Mouse (Mus musculus) cerebellum, adult (tissue): ENCODE measurements at regions not wholly inside any gene's neighbourhood (a gene's known extent, or its start where the extent isn't known, plus 50 kb on each side); places are given as distances from the start of the nearest gene placed in this dataset.

Experiments
- ATAC-seq: cut with Nextera tagmentation; 2 replicates; pipeline ENCODE4 v1.9.2; 2017; ENCODE audit warnings: mild to moderate bottlenecking, moderate library complexity, mixed read lengths; ENCODE audit not compliant: insufficient number of reproducible peaks, low FRiP score, low TSS enrichment

DNA sequence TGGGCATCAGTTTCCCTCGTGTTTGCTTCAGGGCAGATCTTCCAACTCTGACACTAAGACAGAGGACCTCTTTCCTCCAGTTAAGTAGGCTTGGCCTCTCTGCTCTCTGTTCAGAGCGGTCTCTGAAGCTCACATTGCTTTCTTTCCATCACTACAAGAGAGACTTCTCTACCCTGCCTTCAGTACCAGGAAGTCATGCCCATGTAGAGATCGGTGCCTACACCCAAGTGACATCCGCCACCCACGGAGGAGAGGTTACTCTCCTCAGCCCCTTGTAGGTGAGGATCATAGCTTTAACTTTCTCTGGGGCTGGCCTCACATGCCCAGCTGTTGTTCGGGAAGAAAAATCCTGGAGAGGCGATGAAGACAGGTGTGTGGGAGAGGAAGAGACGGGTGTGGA is 155.3 kb downstream of the Zfp36l2 start:
- no peak for ATAC-seq

DNA sequence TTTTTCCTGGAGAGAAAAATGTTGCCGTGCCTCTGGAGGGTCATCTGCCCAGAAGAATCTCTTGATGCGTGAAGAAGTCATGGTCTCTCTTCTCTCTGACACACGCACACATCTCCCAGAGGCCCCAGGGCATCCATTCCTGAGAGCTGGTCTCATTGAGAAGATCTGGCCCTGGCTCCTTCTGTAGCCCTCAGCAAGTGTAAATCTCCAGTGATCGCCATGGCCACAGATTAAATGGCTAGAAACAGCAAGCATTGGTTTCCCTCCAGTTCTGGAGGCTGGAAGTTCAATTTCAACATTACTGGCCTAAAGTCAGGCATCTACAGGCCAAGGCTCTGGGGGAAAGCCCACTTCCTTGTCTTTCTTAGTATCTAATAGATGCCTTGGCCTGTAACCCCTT is 155.9 kb downstream of the Zfp36l2 start:
- ATAC-seq: no peak

DNA sequence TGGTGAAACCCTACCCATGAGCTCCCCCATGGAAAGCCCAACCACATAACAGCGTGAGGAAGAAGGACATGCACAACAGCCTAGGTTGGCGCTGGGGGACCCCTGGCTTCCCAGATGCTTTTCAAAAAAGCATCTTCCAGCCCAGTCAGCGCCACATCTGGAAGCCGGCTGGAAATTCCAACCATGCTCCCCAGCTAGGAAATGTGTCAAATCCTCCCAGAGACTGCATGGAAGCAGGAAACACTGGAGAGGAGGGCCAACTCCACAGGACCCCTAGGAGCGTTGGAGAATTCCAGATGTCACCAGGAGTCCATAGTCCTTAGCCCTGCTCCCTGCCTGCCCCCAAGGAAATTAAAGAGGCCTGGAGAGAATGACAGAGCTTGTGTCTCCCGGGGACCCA is 156.4 kb downstream of the Zfp36l2 start:
- ATAC-seq: no peak

DNA sequence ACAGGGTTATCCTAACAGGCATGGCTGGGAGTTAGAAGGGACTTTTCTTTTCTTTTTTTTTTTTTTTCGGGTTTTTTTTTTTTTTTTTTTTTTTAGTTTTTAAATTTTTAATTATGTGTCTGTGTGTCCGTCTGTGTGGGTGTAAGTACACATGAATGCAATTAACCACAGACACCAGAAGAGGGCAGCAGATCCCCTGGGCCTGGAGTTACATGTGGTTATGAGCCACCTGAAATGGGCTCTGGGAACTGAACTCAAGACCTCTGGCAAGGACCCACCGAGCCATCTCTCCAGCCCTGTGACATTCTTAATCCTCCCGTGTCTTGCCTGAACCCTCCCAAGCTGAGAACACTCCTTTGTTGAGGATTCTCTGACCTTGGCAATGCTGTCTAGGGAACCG is 157.0 kb downstream of the Zfp36l2 start:
- no peak for ATAC-seq

DNA sequence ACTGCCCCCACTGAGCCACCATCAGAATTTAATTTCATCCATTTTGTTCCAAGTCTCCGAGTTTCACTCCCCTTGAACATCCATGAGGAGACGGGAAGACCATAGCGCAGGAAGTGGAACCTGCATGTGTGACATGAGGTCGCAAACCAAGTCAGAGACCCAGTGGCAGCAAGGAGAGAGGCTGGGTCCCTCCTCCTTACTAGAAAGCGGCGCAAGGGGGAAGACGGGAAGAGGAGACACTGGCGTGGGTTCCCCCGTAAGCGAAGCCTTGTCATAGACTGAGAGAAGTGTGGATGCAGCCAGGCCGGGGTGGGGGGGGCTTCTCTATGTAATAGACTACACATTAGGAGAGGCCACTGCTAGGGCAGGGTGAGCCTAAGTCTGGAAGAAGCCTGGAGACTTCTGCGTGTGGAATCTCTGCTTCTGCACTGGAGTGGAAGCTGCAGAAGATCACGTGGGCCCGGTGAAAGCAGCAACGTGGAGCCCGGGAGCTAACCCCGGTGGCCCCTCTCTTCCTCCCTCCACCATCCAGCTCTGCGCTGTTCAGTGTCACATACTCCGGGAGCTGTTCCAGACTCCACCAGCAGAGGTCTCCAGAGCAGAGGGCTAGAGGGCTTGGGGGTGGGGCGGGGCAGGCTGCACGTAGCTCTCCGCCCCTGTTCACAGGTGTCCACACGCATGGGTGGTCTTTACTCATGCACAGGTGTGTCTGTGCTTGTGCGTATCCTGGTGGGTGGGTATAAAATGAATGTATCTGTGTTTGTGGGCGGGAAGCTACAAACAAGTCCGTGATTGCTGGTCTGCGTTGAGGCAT is 159.4 kb downstream of the Zfp36l2 start:
- ATAC-seq: peak; percentile 65

DNA sequence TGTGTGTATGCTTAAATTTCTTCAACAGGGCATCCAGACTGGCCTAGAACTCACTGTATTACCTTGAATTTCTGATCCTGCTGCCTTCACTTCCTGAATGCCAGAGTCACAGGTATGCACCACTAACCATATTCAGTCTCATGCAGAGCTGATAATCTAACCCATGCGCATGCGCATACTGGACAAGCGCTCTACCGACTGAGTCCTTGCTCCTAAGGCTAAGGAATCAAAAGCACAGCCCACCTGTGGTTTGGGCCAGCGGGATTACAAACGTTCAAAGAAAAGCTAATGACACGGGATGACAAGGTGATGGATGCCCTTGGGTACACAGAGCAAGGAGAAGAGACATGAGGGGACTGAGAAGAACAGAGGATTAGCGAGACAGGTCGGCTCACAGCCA is 160.5 kb downstream of the Zfp36l2 start:
- no peak for ATAC-seq

DNA sequence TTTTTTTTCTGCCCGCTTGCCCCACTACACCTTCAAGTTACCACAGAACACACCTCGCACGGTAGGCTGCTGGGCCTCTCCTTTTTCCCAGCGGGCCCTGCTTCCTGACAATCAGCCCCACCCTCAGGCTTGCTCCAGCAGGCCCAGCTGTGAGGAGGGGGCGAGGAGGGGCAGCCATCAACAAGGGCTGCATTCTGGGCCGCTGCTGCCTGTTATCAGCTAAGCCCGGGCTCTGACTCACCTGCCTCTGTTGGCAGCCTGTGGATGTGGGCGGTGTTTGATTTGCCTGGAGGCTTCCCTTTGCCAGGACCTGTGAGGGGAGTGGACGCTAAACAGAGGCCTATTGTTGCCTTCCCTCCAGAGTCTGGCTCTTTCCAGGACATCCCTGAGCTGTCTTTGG is 161.6 kb downstream of the Zfp36l2 start:
- ATAC-seq: no peak

DNA sequence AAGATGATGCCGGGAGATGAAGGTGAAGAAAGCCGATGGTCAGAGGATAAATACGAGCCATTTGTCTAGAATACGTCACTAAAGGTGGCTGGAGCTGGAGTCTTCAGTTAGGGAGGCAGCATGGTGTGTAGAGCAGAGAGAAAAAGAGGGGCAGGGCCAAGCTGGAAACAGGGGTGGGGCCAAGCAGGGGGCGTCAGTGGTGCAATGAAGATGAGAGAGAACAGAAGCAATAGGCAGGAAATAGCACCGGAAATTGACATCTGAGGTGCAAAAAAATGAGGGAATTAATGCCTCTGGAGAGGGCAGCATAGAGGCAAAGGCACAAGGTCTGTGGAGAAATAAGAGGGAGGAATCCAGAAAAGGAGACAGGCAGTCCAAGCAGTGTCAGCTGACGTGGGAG is 165.4 kb downstream of the Zfp36l2 start:
- no peak for ATAC-seq

DNA sequence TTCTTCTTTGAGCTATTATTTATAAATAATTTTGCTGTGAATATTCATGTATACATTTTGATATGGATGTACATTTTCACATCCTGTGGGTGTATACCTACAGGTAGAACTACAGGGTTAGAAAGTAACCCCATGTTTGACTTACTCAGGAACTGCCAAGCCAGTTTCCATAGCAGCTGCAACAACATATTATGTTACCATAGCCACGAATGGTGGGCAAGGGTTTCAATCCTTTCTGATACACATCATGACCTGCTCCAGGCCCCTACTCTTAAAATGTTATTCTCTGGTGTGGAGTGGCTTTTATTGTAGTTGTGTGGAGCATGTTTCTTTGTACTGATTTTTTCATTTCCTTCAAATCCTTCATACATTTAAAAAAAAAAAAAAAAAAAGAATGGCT is 168.9 kb downstream of the Zfp36l2 start:
- no peak for ATAC-seq

DNA sequence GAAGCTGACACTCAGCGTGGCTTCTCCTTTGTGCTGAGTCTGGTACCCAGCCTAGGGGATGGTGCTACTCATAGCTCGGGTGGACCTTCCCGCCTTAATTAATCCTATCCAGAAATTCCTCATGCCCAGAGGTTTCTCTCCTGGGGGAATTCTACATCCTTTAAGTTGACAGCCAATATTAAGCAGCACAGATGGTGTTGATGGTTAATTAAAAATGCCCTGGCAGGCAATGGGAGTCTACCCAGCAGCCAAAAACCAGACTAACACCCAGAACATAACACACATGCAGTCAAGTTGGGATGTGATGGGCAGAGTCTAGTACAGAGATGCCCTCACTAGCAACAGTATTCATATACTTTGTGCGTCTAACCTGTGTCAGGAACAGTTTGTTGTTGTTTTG is 169.9 kb downstream of the Zfp36l2 start:
- ATAC-seq: no peak

DNA sequence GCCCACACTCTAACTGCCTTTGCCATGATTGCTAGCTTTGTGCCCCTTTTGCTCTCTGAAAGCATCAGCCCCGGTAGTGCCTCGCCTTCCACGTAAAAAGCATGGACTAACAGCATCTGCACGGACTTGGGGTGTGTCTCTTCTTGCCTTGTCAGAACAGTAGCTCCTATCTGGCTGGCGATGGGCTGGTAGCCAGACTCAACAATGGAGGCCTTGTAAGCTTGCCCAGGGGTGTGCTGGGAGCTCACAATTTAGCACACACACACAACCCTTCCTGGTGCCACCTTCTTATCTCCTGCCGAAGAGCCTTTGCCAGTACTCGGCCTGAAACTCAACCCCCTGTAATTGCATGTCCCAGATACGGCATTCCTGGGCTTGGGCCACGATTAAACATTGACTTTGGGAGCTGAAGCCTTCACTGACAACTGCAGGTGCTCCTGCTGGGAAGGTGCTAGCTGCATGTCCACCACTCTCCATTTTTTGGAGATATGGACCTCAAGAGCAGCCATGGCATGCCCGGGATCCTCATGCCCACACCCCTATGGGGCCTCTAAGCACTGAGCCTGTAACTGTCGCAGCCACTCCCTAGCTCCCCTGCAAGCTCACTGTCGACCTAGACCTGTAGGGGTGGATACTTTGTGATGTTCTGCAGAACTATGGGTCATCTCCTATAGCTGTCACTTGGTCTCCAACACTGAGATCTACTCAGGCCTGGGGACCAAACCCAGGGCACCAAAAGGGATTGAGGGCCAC is 166.7 kb upstream of the Haao start:
- no peak for ATAC-seq

DNA sequence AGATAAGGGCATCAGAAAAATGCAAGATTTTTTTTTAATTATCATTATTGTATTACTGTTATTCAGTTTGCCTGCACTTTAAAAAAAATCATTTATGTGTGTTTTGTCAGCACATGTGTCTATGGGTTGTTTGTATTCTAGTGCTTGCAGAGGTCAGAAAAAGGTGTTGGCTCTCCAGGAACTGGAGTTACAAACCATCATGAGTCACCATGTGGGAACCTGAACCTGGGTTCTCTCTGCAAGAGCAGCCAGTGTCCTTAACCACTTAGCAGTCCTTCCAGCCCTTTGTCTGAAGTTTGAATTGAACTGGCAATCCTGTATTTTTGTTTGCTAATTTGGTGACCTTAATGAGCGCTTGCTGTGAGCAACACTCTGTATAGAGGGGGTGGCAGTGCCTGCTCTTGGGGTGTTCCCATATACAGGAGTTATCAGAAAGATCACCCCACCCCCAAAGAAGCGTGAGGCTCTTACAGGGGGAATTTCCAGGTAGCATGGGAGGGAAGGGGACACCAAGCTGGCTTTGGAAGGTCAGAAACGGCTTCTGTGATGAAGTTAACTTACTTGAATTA is 162.8 kb upstream of the Haao start:
- ATAC-seq: no peak

DNA sequence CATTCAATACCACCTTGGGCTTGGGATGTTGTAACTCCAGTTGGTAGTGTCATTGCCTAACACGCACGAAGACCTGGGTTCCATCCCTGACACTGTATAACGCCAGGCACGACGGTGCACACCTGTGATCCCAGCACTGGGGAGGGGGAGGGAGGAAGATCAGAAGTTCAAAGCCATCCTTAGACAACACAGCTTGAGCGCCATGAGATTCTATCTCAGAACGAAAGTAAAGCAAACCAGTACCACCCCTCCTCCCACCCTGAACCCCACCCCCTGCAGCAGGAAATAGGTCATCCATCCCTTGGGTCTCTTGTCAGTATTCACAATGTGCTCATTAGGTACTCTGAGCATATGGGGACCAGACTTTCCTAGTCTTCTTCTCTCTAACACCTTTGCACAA is 162.2 kb upstream of the Haao start:
- no peak for ATAC-seq

DNA sequence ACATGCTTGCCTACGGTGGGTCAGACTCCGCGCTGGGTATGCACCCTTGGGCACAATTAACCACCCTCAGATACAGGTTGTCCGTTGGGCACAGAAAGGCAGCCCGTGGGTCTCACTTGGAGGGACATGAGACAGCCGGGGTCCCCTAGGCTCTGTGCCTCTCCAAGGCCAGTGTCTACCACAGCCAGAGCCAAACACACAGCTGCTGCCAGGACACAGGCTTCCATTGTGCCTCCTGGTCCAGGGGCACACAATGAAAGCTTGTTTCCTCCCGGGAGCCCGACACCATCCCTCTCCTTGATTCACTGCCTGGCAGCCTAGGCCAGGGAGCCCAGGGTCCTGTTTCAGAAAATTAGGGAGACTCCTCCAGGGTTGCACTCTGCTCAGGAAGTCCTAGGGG is 161.4 kb upstream of the Haao start:
- 0 out of 2 replicates have a peak, but pooled peaks have one; percentile 36 for ATAC-seq

DNA sequence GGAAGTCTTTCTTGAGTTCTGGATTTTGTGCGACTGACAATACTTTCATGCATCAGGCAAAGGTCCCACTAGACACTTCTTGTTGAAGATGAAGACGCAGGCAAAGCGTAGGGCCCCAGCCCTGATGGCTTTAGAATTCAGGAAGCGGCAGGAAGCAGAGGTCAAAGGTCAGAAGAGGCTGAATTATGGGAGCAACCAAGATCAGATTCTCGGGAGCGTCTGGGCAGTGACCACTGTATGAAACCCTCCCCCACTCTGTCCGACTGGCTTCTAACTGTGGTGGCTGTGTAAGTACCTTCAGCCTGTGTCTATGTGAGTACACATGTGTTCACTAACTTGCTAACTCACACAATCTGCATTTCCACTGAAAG is 160.9 kb upstream of the Haao start:
- no peak for ATAC-seq

DNA sequence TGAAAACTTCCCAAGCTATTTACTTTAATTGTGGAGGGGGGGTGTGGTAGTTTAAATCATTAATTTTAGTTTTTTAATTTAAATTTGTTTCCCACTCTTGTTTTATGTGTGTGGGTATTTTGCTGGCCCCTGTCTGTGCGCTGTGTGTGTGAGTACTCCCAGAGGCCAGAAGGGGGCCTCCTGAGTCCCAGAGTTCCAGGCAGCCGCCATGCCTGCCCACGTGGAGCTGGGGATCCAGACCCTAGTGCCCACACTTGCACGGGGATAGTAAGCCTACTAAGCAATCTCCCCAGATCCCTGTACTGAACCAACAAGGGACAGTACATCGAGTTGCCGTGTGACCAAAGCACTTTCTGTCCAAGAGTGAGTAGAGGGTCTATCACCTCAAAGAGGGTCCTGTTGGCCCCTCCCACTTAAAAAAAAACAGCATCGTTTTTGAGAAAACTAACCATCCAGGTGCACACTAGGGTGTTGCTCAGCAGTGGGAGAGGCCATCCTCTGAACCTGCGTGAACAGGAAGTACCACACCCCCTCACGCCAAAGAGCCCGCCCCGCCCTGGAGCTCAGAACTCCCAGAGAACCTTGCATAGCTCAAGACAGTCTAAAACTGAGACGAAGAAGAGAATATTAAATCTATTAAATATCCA is 160.4 kb upstream of the Haao start:
- no peak for ATAC-seq

DNA sequence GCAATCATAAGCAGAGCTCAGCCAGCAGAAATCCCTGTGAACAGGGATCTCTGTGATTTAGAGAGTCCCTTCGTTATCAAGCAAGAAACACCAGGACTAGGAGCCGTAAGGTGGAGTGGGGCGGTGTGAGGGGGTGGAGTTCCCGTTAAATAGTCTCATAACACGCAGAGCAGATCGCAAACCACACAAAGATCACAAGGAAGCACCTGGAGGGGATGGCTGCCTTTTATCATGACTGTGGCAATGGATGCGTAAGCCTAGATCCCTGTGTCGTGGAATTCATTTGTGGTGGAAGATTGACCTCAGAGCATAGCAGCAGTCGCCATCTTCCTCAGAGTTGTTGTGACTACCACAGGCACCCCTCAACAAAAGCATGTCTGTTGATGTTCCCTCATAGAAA is 159.0 kb upstream of the Haao start:
- no peak for ATAC-seq

DNA sequence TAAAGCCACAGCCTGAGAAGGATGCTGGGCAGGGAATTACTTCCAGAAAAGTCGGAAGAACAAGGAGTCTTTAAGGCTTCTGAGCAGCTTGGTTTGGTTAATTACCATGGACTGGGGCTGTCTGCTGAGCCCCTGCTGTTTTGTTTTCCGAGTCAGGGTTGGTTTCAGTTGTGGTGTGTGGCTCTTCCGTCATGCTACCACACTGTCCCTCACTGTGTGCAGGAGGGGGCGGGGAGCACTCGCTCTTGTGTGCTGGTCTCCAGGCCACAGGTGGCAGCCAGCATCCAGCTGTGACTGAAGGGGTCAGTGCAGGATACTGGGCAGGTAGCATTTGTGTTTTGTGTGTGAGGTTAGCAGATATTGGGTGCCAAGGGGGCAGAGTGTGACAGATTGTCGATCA is 156.5 kb upstream of the Haao start:
- no peak for ATAC-seq

DNA sequence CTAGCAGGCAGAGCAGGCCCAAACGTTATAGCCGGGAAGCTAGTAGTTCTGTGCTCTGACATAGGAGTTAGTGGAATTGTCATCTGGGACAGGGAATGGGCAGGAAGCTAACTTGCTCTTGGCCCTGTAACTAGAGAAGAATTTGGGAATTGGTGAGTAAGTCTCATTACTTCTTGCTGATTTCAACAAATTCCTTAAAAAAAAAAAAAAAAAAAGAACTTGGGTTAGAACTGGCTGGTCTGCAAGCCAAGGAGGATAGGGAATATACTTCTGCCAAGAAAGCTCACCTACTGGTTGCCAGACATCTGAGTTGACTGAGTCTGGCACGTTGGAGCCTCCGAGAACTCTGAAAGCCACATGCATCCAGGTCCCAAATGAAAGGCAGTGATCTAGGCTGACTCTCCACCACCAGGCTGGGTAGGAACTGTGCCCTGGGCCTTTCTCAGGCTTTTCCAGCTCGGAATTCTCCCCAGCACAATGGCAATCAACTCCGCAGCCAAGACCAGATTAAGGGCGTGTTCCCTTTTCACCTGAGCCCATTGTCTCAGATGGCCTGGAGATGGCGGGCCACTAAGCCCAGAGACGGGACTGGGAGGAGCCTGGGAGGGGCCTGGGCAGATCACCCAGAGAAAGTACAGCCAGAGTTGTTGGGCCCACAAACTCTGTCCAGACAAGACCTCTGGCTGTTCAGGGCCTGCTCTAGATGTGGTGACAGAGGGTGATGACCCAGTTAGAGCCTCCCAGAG is 155.9 kb upstream of the Haao start:
- no peak for ATAC-seq

DNA sequence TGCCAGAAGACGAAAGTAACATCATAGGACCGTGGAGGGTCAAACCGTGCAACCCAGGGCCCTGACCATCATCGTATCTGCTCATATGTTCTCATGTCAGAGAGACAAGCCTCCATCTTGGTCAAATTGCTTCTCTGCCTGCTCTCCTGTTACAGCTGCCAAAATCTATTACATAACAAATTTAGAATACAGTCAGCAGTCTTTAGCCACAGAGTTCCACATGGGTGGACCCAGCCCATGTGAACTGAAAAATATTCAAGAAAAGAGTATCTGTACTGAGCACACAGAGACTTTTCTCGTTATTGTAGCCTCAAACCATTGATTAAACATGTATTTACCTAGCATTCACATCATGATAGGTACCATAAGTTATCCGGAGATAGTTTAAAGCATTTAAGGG is 155.2 kb upstream of the Haao start:
- no peak for ATAC-seq

DNA sequence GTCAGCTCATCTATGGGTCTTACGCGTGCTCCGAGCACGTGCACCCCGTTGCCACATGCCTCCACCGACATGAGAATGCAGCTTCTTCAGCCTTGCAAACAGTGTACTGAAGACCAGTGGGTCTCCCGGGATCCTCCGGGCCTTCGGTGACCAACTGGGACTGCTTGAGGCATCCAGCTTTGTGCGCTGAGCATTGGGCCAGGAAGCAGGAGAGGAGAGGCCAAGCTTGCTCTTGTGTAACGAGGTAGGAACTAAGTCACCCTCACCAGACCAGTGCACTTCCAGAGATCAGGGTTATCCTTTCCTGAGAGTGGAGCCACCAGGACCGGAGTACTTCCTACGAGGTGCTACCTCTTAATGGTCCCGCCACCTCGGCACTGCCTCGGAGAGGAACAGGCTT is 154.6 kb upstream of the Haao start:
- ATAC-seq: no peak
